Mouse (Mus musculus): Measurements from ENCODE around the gene Lgals3bp. TPM values are rescaled to one million over a fixed set of nuclear protein-coding genes. Genes with fewer than 3 reads are reported as not detected.

The Lgals3bp gene
- total and polyA plus RNA-seq, 3 experiments = 67.3 to 338 (median 146) TPM

DNA sequence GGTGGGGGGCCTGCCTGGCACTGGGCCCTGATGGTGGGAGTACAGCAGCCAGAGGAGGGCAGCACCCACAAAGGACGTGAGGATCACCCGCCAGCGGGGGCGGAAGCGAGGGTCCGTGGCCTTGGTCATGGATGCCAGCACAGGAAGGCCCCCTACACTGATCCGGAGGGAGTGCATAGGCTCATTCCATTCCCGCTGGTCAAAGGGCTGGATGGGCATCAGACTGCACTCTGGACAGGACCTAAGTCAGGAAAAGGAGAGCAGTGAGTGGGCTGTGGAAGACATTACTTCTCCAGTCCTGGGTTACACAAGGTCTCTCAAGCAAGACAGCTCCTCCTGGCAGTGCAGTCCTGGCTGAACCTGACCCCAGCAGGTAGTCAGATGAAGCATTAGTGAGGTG, 9.4 kb upstream of the Lgals3bp start:
- no peaks in the 10 kb centered on the region for H3K9me3 ChIP-seq (replicated peaks; ENCODE audit: low read length)
- DNase-seq (ENCODE audit: extremely low read depth) = no peak
- peaks cover 81 to 100% of the 10 kb centered on the region in 2 experiments for H3K36me3 ChIP-seq (replicated peaks in 1 of 2; ENCODE audit: control insufficient read depth in 1 of 2, insufficient read depth in 1 of 2, low read length in 1 of 2)
- H3K27ac ChIP-seq (ENCODE audit: insufficient read depth, low read depth) = no peak overlapping the region
- in situ Hi-C loops (cut with MboI; ENCODE audit: low pct_ligation_motif_present, low pct_unique_long_range_greater_than_20kb, low sequenced_read_pairs) (no loop called here), dilution Hi-C loops (cut with MboI; ENCODE audit: extremely low pct_ligation_motif_present, extremely low pct_unique_long_range_greater_than_20kb, low sequenced_read_pairs) (no loop called here)
- TF ChIP-seq PAX5 (IDR thresholded peaks at IDR 0.05; ENCODE audit: low read length) (no peak), RCOR1 (conservative IDR thresholded peaks at IDR 0.05; ENCODE audit: low read depth, low read length) (no peak), POLR2AphosphoS2 (IDR thresholded peaks at IDR 0.05; ENCODE audit: low read depth, low read length) (no peak), MAFK (IDR thresholded peaks at IDR 0.05; ENCODE audit: insufficient replicate concordance, low read length) (no peak), USF1 (IDR thresholded peaks at IDR 0.05; ENCODE audit: low read depth, low read length) (no peak), JUN (IDR thresholded peaks at IDR 0.05; ENCODE audit: insufficient read depth, low read depth, low read length) (no peak), ZC3H11A (IDR thresholded peaks at IDR 0.05; ENCODE audit: low read depth, low read length) (no peak), MAX (IDR thresholded peaks at IDR 0.05; ENCODE audit: low read length) (no peak), UBTF (IDR thresholded peaks at IDR 0.05; ENCODE audit: low read depth, low read length) (no peak), USF2 (conservative IDR thresholded peaks at IDR 0.05; ENCODE audit: low read depth, low read length) (no peak), E2F4 (IDR thresholded peaks at IDR 0.05; ENCODE audit: insufficient replicate concordance, low read depth, low read length) (no peak), ELF1 (IDR thresholded peaks at IDR 0.05; ENCODE audit: low read depth, low read length) (no peak), CHD2 (IDR thresholded peaks at IDR 0.05; ENCODE audit: low read length) (no peak), HCFC1 (IDR thresholded peaks at IDR 0.05; ENCODE audit: low read depth, low read length) (no peak), JUND (conservative IDR thresholded peaks at IDR 0.05; ENCODE audit: low read depth, low read length) (no peak), GABPA (IDR thresholded peaks at IDR 0.05; ENCODE audit: insufficient replicate concordance, low read depth, low read length) (no peak), ZNF384 (IDR thresholded peaks at IDR 0.05; ENCODE audit: low read depth, low read length) (no peak), SMC3 (IDR thresholded peaks at IDR 0.05; ENCODE audit: low read depth, low read length) (no peak), MEF2A (IDR thresholded peaks at IDR 0.05; ENCODE audit: borderline replicate concordance, low read depth, low read length) (no peak), ETS1 (conservative IDR thresholded peaks at IDR 0.05; ENCODE audit: low read depth, low read length) (no peak)
- H3K27me3 ChIP-seq (replicated peaks) = no peaks in the 10 kb centered on the region
- H3K4me3 ChIP-seq (replicated peaks in 1 of 3; ENCODE audit: low read depth in 2 of 3, low read length in 2 of 3, poor library complexity in 1 of 3) = no peak overlapping the region
- H3K4me1 ChIP-seq (ENCODE audit: control insufficient read depth in 1 of 2, insufficient read depth in 2 of 2) = peaks cover 6 to 15% of the 10 kb centered on the region in 2 experiments
- H3K9ac ChIP-seq (ENCODE audit: insufficient read depth, low read depth) = no peak overlapping the region
- no peaks in the 10 kb centered on the region for H3K79me2 ChIP-seq (replicated peaks; ENCODE audit: control insufficient read depth, extremely low read depth, insufficient read depth, poor library complexity, severe bottlenecking)
- no peak overlapping the region for H3K4me2 ChIP-seq (ENCODE audit: insufficient read depth, low read depth, poor library complexity, severe bottlenecking)

- in situ Hi-C loops (cut with MboI; ENCODE audit: low pct_ligation_motif_present, low pct_unique_long_range_greater_than_20kb, low sequenced_read_pairs) = no loop called here
- Histone ChIP-seq H3K4me1 (ENCODE audit: control insufficient read depth in 1 of 2, insufficient read depth in 2 of 2) (peaks cover 8 to 16% of the 10 kb centered on the region in 2 experiments), H3K27me3 (replicated peaks) (no peaks in the 10 kb centered on the region), H3K4me2 (ENCODE audit: insufficient read depth, low read depth, poor library complexity, severe bottlenecking) (no peak overlapping the region), H3K36me3 (replicated peaks in 1 of 2; ENCODE audit: control insufficient read depth in 1 of 2, insufficient read depth in 1 of 2, low read length in 1 of 2) (peaks cover 74 to 100% of the 10 kb centered on the region in 2 experiments), H3K27ac (ENCODE audit: insufficient read depth, low read depth) (no peak overlapping the region), H3K9me3 (replicated peaks; ENCODE audit: low read length) (no peaks in the 10 kb centered on the region), H3K9ac (ENCODE audit: insufficient read depth, low read depth) (no peak overlapping the region), H3K79me2 (replicated peaks; ENCODE audit: control insufficient read depth, extremely low read depth, insufficient read depth, poor library complexity, severe bottlenecking) (no peaks in the 10 kb centered on the region), H3K4me3 (replicated peaks in 1 of 3; ENCODE audit: low read depth in 2 of 3, low read length in 2 of 3, poor library complexity in 1 of 3) (no peak overlapping the region)
- TF ChIP-seq CHD2 (IDR thresholded peaks at IDR 0.05; ENCODE audit: low read length) (no peak), UBTF (IDR thresholded peaks at IDR 0.05; ENCODE audit: low read depth, low read length) (no peak), E2F4 (IDR thresholded peaks at IDR 0.05; ENCODE audit: insufficient replicate concordance, low read depth, low read length) (no peak), ELF1 (IDR thresholded peaks at IDR 0.05; ENCODE audit: low read depth, low read length) (no peak), MAX (IDR thresholded peaks at IDR 0.05; ENCODE audit: low read length) (no peak), JUN (IDR thresholded peaks at IDR 0.05; ENCODE audit: insufficient read depth, low read depth, low read length) (no peak), USF1 (IDR thresholded peaks at IDR 0.05; ENCODE audit: low read depth, low read length) (no peak), SMC3 (IDR thresholded peaks at IDR 0.05; ENCODE audit: low read depth, low read length) (no peak), RAD21 (IDR thresholded peaks at IDR 0.05; ENCODE audit: low read depth, low read length) (no peak), GABPA (IDR thresholded peaks at IDR 0.05; ENCODE audit: insufficient replicate concordance, low read depth, low read length) (no peak), MXI1 (IDR thresholded peaks at IDR 0.05; ENCODE audit: low read depth, low read length) (no peak), KAT2A (IDR thresholded peaks at IDR 0.05; ENCODE audit: insufficient replicate concordance, low read length) (no peak), MAZ (IDR thresholded peaks at IDR 0.05; ENCODE audit: low read depth, low read length) (no peak), MYC (IDR thresholded peaks at IDR 0.05; ENCODE audit: low read depth, low read length) (no peak), IRF4 (IDR thresholded peaks at IDR 0.05; ENCODE audit: low read depth, low read length) (no peak)
- dilution Hi-C loops (cut with MboI; ENCODE audit: extremely low pct_ligation_motif_present, extremely low pct_unique_long_range_greater_than_20kb, low sequenced_read_pairs) = no loop called here
- DNase-seq (ENCODE audit: extremely low read depth) = no peak
These were observed 8.6 kb upstream of the Lgals3bp start for GRCm38 (mm10) chr11:118410479-118410878.

Measured in CH12.LX (cell line).